Mouse (Mus musculus) hindbrain, embryonic 14.5 days (tissue): ENCODE measurements around the gene Cers2. TPM values are rescaled to one million over a fixed set of nuclear protein-coding genes. Genes with fewer than 3 reads are reported as not detected.

Source experiments
- ATAC-seq: fragments of 200-750 bp; cut with Nextera tagmentation; 2 replicates; pipeline ENCODE4 v1.8.0; 2017; ENCODE audit warnings: moderate number of reproducible peaks, mild to moderate bottlenecking, moderate TSS enrichment, moderate library complexity; ENCODE audit not compliant: low FRiP score
- DNase-seq: peaks from one replicate; pipeline ENCODE4 v3.0.0-alpha.2; 2015; ENCODE audit warnings: low spot score
- H3K27ac ChIP-seq: fragments of 300-500 bp; sonication (generic); 2 replicates; pipeline ENCODE4 v1.5.1; 2014; ENCODE audit warnings: mild to moderate bottlenecking, moderate library complexity
- H3K27me3 ChIP-seq: fragments of 300-500 bp; sonication (generic); 2 replicates; pipeline ENCODE4 v1.6.1; 2014; ENCODE audit warnings: mild to moderate bottlenecking, low read length, mixed read lengths; ENCODE audit not compliant: control insufficient read depth, insufficient read depth
- H3K36me3 ChIP-seq: fragments of 300-500 bp; sonication (generic); replicated peaks from 2 replicates; pipeline ENCODE4 v1.6.1; 2014; ENCODE audit not compliant: control insufficient read depth, insufficient read depth
- H3K4me1 ChIP-seq: fragments of 300-500 bp; sonication (generic); replicated peaks from 2 replicates; pipeline ENCODE4 v1.6.1; 2014; ENCODE audit warnings: antibody characterized with exemption, low read length, mixed read lengths; ENCODE audit not compliant: control insufficient read depth, insufficient read depth
- H3K4me2 ChIP-seq: fragments of 300-500 bp; sonication (generic); replicated peaks from 2 replicates; pipeline ENCODE4 v1.6.1; 2014; ENCODE audit warnings: mild to moderate bottlenecking, moderate library complexity
- H3K4me3 ChIP-seq: fragments of 300-500 bp; sonication (generic); replicated peaks from 2 replicates; pipeline ENCODE4 v1.5.1; 2014; ENCODE audit warnings: mild to moderate bottlenecking, low read length
- H3K9ac ChIP-seq: fragments of 300-500 bp; sonication (generic); 2 replicates; pipeline ENCODE4 v1.6.1; 2014
- H3K9me3 ChIP-seq: fragments of 300-500 bp; sonication (generic); 2 replicates; pipeline ENCODE4 v1.6.1; 2016; ENCODE audit warnings: low read length; ENCODE audit not compliant: control insufficient read depth
- WGBS: fragments of 180-500 bp; shearing (Covaris S2); extraction: QIAGEN DNeasy Blood & Tissue Kit; methylation state at CpG from one replicate; pipeline ENCODE4 v1.1.7; 2014; 5-methylcytosine and 5-hydroxymethylcytosine counted together
- polyA plus RNA-seq: library from polyadenylated mRNA; unstranded; fragments of >200 nt; fragmentation: Nextera tagmentation; extraction: Ambion mirVana; gene quantifications from 2 replicates; pipeline ENCODE4 v1.2.1, GENCODE M21; 2014

Cers2 gene
- polyA plus RNA-seq: 81.8 and 88.3 TPM in 2 replicates

DNA sequence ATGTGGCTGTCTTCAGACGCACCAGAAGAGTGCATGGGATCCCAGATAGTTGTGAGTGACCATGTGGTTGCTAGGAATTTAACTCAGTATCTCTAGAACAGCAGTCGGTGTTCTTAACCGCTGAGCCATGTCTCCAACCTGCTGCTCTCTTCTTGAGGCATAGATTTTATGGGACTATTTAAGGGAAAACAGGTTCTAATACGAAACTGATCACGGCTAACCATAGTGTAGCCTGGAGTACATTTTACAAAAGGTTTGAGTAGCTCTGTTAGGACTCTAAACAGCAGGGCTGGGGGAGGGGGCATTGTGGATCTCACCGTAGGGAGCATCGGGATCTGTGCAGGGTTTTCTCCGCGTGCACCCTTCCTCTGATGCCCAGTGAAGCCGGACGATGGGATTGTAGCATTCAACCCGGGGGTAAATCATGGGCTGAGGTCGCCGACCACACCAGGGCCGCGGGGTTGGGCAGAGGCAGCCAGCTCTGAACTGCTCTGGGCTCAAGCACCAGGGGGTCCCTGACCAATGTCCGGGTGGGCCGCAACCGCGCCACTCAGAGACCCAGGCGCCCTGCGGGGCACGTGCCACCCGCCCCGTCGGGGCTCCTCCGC is at the start of gene Cers2:
Gene Cers2 (plus strand): TSS at position 306 of the 608 bp plus-strand sequence.
- 2% methylated on average over 27 of the region's 27 CpGs for WGBS

DNA sequence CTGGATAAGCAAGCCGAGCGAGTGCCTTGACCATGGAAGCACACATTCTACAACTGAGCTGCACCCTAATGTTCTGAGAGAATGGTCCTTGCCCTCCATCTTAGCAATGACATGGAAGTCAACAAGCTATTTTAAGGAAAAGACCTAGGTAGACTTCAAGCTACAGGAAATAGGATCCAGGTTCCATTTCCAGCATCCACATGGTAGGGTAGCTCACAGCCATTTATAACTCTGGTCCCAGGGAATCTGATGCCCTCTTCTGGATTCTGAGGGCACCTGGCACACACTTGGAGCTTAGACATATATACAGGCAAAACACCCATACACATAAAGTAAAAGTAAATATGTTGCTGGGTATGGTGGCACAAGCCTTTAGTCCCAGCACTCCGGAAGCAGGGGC is 48.5 kb upstream of the Cers2 start:
- peaks cover 68% of the 10 kb centered on the region for H3K36me3 ChIP-seq
- no peak overlapping the region for H3K9ac ChIP-seq

More for the DNA sequence above, at the start of gene Cers2:
- Histone ChIP-seq H3K9me3 (no peaks in the 10 kb centered on the region), H3K4me3 (peak within 1 kb of the TSS; percentile 84), H3K4me2 (peak within 1 kb of the TSS; percentile 60), H3K27ac (peak within 1 kb of the TSS; percentile 91), H3K4me1 (peaks cover 24% of the 10 kb centered on the region), H3K27me3 (no peaks in the 10 kb centered on the region), H3K9ac (peak within 1 kb of the TSS; percentile 90), H3K36me3 (no peaks in the 10 kb centered on the region)
- DNase-seq (peak; percentile 41), ATAC-seq (peak; percentile 71)

DNA sequence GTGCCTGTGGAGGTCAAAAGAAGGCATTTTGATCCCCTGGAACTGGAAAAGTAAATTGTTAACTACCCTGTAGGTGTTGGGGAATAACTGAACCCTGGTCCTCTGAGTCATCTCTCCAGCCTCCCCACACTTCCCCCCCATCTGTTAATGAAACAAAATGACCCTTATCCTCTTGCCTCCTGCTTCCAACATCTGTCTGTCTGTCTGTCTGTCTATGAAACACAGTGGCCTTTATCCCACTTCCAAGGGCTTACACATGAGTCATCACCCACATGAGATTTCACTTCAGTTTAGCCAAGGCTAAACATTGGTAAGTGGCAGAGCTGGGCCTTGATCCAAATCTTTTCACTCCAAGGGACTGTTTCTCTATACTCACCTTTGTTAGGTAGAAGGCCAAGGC is 46.7 kb upstream of the Cers2 start:
- no peaks in the 10 kb centered on the region for H3K4me1 ChIP-seq
- no peak overlapping the region for H3K27ac ChIP-seq
- no peak overlapping the region for H3K9ac ChIP-seq
- H3K36me3 ChIP-seq: peaks cover 51% of the 10 kb centered on the region
- ATAC-seq (no peak), DNase-seq (no peak)
- H3K4me3 ChIP-seq: no peak overlapping the region
- H3K4me2 ChIP-seq: no peak overlapping the region
- no peaks in the 10 kb centered on the region for H3K27me3 ChIP-seq
- H3K9me3 ChIP-seq: no peaks in the 10 kb centered on the region

More for the DNA sequence above, 48.5 kb upstream of the Cers2 start:
- no peak overlapping the region for H3K27ac ChIP-seq
- DNase-seq: no peak
- no peaks in the 10 kb centered on the region for H3K9me3 ChIP-seq
- no peaks in the 10 kb centered on the region for H3K4me1 ChIP-seq
- H3K27me3 ChIP-seq: no peaks in the 10 kb centered on the region
- ATAC-seq: no peak
- H3K4me3 ChIP-seq: no peak overlapping the region
- H3K4me2 ChIP-seq: no peak overlapping the region
- WGBS: 97% methylated on average over 3 of the region's 3 CpGs

- H3K4me1 ChIP-seq: no peaks in the 10 kb centered on the region
- no peak overlapping the region for H3K27ac ChIP-seq
- peaks cover 33% of the 10 kb centered on the region for H3K36me3 ChIP-seq
- no peak overlapping the region for H3K9ac ChIP-seq
- no peaks in the 10 kb centered on the region for H3K27me3 ChIP-seq
- WGBS: 92% methylated on average over 5 of the region's 5 CpGs
- no peak overlapping the region for H3K4me2 ChIP-seq
- H3K9me3 ChIP-seq: no peaks in the 10 kb centered on the region
- DNase-seq: no peak
- H3K4me3 ChIP-seq: no peak overlapping the region
- no peak for ATAC-seq
Measured at GRCm38 (mm10) chr3:95269789-95270188, 44.8 kb upstream of the Cers2 start.

DNA sequence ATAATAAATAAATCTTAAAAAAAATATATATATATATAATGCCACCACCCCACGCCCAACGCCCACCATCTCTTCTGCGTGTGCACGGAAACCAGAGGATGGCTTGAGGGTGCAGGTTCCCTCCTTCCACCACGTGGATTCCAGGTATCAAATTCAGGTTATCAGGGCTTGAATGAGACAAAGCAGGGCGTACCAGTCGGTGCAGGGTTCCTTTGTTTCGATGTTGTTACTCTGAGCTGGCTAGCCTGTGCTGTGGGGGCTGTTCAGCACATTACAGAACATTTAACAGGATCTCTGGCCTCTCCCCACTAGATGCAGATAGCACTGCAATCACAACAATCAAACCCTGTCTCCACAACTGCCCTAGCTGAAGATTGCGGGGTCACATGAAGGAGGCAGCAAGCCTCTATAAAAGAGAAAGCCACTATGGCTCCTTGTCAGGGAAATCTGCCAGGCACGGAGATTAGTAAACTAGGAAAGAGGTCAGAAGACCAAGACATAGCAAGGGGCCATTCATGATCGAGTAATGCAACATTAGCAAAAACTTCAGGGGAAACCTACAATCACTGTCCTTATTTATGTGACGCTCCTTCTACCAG is 43.7 kb upstream of the Cers2 start:
- DNase-seq (no peak), ATAC-seq (no peak)
- no peak overlapping the region for H3K27ac ChIP-seq
- no peaks in the 10 kb centered on the region for H3K9me3 ChIP-seq
- H3K27me3 ChIP-seq: no peaks in the 10 kb centered on the region
- H3K9ac ChIP-seq: no peak overlapping the region
- 86% methylated on average over 12 of the region's 12 CpGs for WGBS
- no peak overlapping the region for H3K4me3 ChIP-seq
- H3K36me3 ChIP-seq: peaks cover 28% of the 10 kb centered on the region
- no peaks in the 10 kb centered on the region for H3K4me1 ChIP-seq
- no peak overlapping the region for H3K4me2 ChIP-seq

- no peaks in the 10 kb centered on the region for H3K4me1 ChIP-seq
- no peaks in the 10 kb centered on the region for H3K27me3 ChIP-seq
- no peak overlapping the region for H3K4me2 ChIP-seq
- H3K27ac ChIP-seq: no peak overlapping the region
- H3K9me3 ChIP-seq: no peaks in the 10 kb centered on the region
- DNase-seq: no peak
- no peak overlapping the region for H3K9ac ChIP-seq
- peaks cover 9% of the 10 kb centered on the region for H3K36me3 ChIP-seq
- H3K4me3 ChIP-seq: no peak overlapping the region
- ATAC-seq: no peak
- 98% methylated on average over 5 of the region's 5 CpGs for WGBS
Measured at GRCm38 (mm10) chr3:95273471-95273870, 41.1 kb upstream of the Cers2 start.

- Histone ChIP-seq H3K4me3 (no peak overlapping the region), H3K27ac (no peak overlapping the region), H3K36me3 (0 out of 2 replicates have a peak, but pooled peaks cover under 1% of the 10 kb centered on the region), H3K27me3 (no peaks in the 10 kb centered on the region), H3K9me3 (no peaks in the 10 kb centered on the region), H3K4me1 (no peaks in the 10 kb centered on the region), H3K9ac (no peak overlapping the region), H3K4me2 (no peak overlapping the region)
- DNase-seq: no peak
- no peak for ATAC-seq
- 90% methylated on average over 4 of the region's 4 CpGs for WGBS
Measured at GRCm38 (mm10) chr3:95274453-95274852, 40.1 kb upstream of the Cers2 start.

DNA sequence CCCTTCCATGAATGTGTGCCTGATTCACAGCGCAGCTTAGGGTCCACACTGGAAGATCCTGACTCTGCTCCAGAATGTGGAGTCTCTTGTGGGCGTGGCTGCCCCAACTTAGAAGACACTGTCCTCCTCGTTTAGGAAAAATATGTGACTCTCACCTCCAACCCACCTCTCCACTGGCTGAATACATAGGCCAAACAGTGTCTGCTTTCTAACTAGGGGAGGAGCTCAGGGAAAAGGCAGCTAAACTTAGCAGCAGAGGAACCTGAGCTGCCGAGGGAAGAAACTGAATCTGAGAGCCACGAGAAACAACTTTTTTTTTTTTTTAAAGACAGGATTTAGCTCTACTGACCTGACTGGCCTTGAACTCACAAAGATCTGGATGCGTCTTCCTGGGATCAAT is 39.4 kb upstream of the Cers2 start:
- no peak overlapping the region for H3K9ac ChIP-seq
- ATAC-seq (no peak), DNase-seq (no peak)
- no peaks in the 10 kb centered on the region for H3K27me3 ChIP-seq
- H3K27ac ChIP-seq: no peak overlapping the region
- no peaks in the 10 kb centered on the region for H3K36me3 ChIP-seq
- no peaks in the 10 kb centered on the region for H3K9me3 ChIP-seq
- no peak overlapping the region for H3K4me2 ChIP-seq
- no peaks in the 10 kb centered on the region for H3K4me1 ChIP-seq
- WGBS: 91% methylated on average over 6 of the region's 6 CpGs
- H3K4me3 ChIP-seq: no peak overlapping the region

GRCm38 (mm10) chr3:95276428-95276934 is 38.1 kb upstream of the Cers2 start:
- Histone ChIP-seq H3K36me3 (no peaks in the 10 kb centered on the region), H3K9me3 (no peaks in the 10 kb centered on the region), H3K27me3 (no peaks in the 10 kb centered on the region), H3K4me3 (no peak overlapping the region), H3K4me1 (peaks cover 7% of the 10 kb centered on the region; the same call in 1 of the 2 replicates), H3K9ac (no peak overlapping the region), H3K4me2 (no peak overlapping the region), H3K27ac (no peak overlapping the region)
- WGBS: 81% methylated on average over 5 of the region's 5 CpGs
- ATAC-seq (no peak), DNase-seq (no peak)
